Mouse (Mus musculus) intestine, embryonic 16.5 days (tissue): ENCODE measurements around the gene Gadd45gip1. TPM values are rescaled to one million over a fixed set of nuclear protein-coding genes. Genes with fewer than 3 reads are reported as not detected.

Experiments
- ATAC-seq: fragments of 200-750 bp; cut with Nextera tagmentation; 2 replicates; pipeline ENCODE4 v1.8.0; 2017; ENCODE audit warnings: moderate TSS enrichment, moderate library complexity
- H3K27ac ChIP-seq: fragments of 300-500 bp; sonication (generic); 2 replicates; pipeline ENCODE4 v1.5.1; 2014; ENCODE audit warnings: mild to moderate bottlenecking, low read length
- H3K27me3 ChIP-seq: fragments of 300-500 bp; sonication (generic); replicated peaks from 2 replicates; pipeline ENCODE4 v1.6.1; 2014; ENCODE audit warnings: low read length, control low read depth, mixed read lengths; ENCODE audit not compliant: control insufficient read depth, insufficient read depth
- H3K36me3 ChIP-seq: fragments of 300-500 bp; sonication (generic); 2 replicates; pipeline ENCODE4 v1.6.1; 2014; ENCODE audit warnings: low read length, control low read depth; ENCODE audit not compliant: control insufficient read depth, insufficient read depth
- H3K4me1 ChIP-seq: fragments of 300-500 bp; sonication (generic); 2 replicates; pipeline ENCODE4 v1.6.1; 2014; ENCODE audit warnings: low read length, control low read depth, mixed read lengths; ENCODE audit not compliant: control insufficient read depth, insufficient read depth
- H3K4me2 ChIP-seq: fragments of 300-500 bp; sonication (generic); 2 replicates; pipeline ENCODE4 v1.6.1; 2014; ENCODE audit warnings: low read depth, low read length, control low read depth
- H3K4me3 ChIP-seq: fragments of 300-500 bp; sonication (generic); 2 replicates; pipeline ENCODE4 v1.5.1; 2014; ENCODE audit warnings: mild to moderate bottlenecking, low read length
- H3K9ac ChIP-seq: fragments of 300-500 bp; sonication (generic); 2 replicates; pipeline ENCODE4 v1.6.1; 2014; ENCODE audit warnings: low read depth, low read length
- H3K9me3 ChIP-seq: fragments of 300-500 bp; sonication (generic); 2 replicates; pipeline ENCODE4 v1.6.1; 2016; ENCODE audit warnings: low read length, control low read depth; ENCODE audit not compliant: control insufficient read depth
- WGBS: fragments of 180-500 bp; shearing (Covaris S2); extraction: QIAGEN DNeasy Blood & Tissue Kit; methylation state at CpG from one replicate; pipeline ENCODE4 v1.1.7; 2014; 5-methylcytosine and 5-hydroxymethylcytosine counted together
- polyA plus RNA-seq: library from polyadenylated mRNA; unstranded; fragments of >200 nt; fragmentation: Nextera tagmentation; extraction: Ambion mirVana; gene quantifications from 2 replicates; pipeline ENCODE4 v1.2.1, GENCODE M21; 2015

The Gadd45gip1 gene
- polyA plus RNA-seq, 1 experiment from 2014 or later, result 63.4 TPM

- H3K27me3 ChIP-seq, result peaks cover 25% of the 10 kb centered on the region
- 74% methylated on average over 5 of the region's 5 CpGs for WGBS
- no peak overlapping the region for H3K4me2 ChIP-seq
These were observed 21.4 kb upstream of the Gadd45gip1 start for GRCm38 (mm10) chr8:84809941-84810280.

GRCm38 (mm10) chr8:84810896-84811295 lies 20.4 kb upstream of the Gadd45gip1 start:
- H3K4me2 ChIP-seq, result peak overlapping the region; percentile 67
- H3K4me3 ChIP-seq, result peak overlapping the region; percentile 43
- under 1% methylated on average over 32 of the region's 32 CpGs for WGBS
- H3K27ac ChIP-seq, result no peak overlapping the region
- no peaks in the 10 kb centered on the region for H3K36me3 ChIP-seq
- H3K9me3 ChIP-seq, result peaks cover 3% of the 10 kb centered on the region; the same call in 1 of the 2 replicates
- H3K4me1 ChIP-seq, result peaks cover 10% of the 10 kb centered on the region; the same call in 1 of the 2 replicates
- H3K9ac ChIP-seq, result peak overlapping the region; percentile 60
- ATAC-seq, result peak; percentile 72
- peaks cover 24% of the 10 kb centered on the region for H3K27me3 ChIP-seq

More at GRCm38 (mm10) chr8:84809941-84810280, 21.4 kb upstream of the Gadd45gip1 start:
- Histone ChIP-seq H3K4me3 (no peak overlapping the region), H3K9me3 (peaks cover 3% of the 10 kb centered on the region; the same call in 1 of the 2 replicates), H3K4me1 (peaks cover 6% of the 10 kb centered on the region; the same call in 1 of the 2 replicates), H3K27ac (no peak overlapping the region), H3K9ac (no peak overlapping the region), H3K36me3 (no peaks in the 10 kb centered on the region)
- no peak for ATAC-seq

- no peak for ATAC-seq
- WGBS, result 23% methylated on average over 10 of the region's 10 CpGs
- Histone ChIP-seq H3K4me2 (peak overlapping the region; percentile 67), H3K36me3 (no peaks in the 10 kb centered on the region), H3K9me3 (no peaks in the 10 kb centered on the region), H3K4me1 (peaks cover 10% of the 10 kb centered on the region; the same call in 1 of the 2 replicates), H3K9ac (peak overlapping the region; percentile 60), H3K27ac (no peak overlapping the region), H3K4me3 (peak overlapping the region; percentile 43), H3K27me3 (peaks cover 24% of the 10 kb centered on the region)
These were observed 20.0 kb upstream of the Gadd45gip1 start for GRCm38 (mm10) chr8:84811303-84811702.

- Histone ChIP-seq H3K27ac (no peak overlapping the region), H3K27me3 (peaks cover 24% of the 10 kb centered on the region), H3K4me3 (no peak overlapping the region), H3K9ac (no peak overlapping the region), H3K36me3 (no peaks in the 10 kb centered on the region), H3K4me1 (peaks cover 10% of the 10 kb centered on the region; the same call in 1 of the 2 replicates), H3K4me2 (no peak overlapping the region), H3K9me3 (no peaks in the 10 kb centered on the region)
- no peak for ATAC-seq
- 3% methylated on average over 5 of the region's 5 CpGs for WGBS
These were observed 18.3 kb upstream of the Gadd45gip1 start for GRCm38 (mm10) chr8:84813059-84813458.

GRCm38 (mm10) chr8:84813830-84814229 lies 17.5 kb upstream of the Gadd45gip1 start:
- Histone ChIP-seq H3K27ac (no peak overlapping the region), H3K4me1 (peaks cover 10% of the 10 kb centered on the region; the same call in 1 of the 2 replicates), H3K27me3 (peaks cover 19% of the 10 kb centered on the region), H3K36me3 (no peaks in the 10 kb centered on the region), H3K9ac (no peak overlapping the region), H3K4me2 (no peak overlapping the region), H3K9me3 (no peaks in the 10 kb centered on the region), H3K4me3 (no peak overlapping the region)
- ATAC-seq, result no peak
- 84% methylated on average over 3 of the region's 3 CpGs for WGBS

- H3K4me1 ChIP-seq, result peaks cover 10% of the 10 kb centered on the region; the same call in 1 of the 2 replicates
- no peak overlapping the region for H3K27ac ChIP-seq
- no peak overlapping the region for H3K4me2 ChIP-seq
- ATAC-seq, result no peak
- no peak overlapping the region for H3K4me3 ChIP-seq
- no peaks in the 10 kb centered on the region for H3K9me3 ChIP-seq
- 84% methylated on average over 11 of the region's 11 CpGs for WGBS
- peaks cover 15% of the 10 kb centered on the region for H3K27me3 ChIP-seq
- no peaks in the 10 kb centered on the region for H3K36me3 ChIP-seq
- no peak overlapping the region for H3K9ac ChIP-seq
These were observed 17.1 kb upstream of the Gadd45gip1 start for GRCm38 (mm10) chr8:84814240-84814554.

- peak; percentile 2; the same call in 1 of the 2 replicates for ATAC-seq
- Histone ChIP-seq H3K9ac (no peak overlapping the region), H3K27ac (no peak overlapping the region)
These were observed 16.5 kb upstream of the Gadd45gip1 start for GRCm38 (mm10) chr8:84814555-84815441.

GRCm38 (mm10) chr8:84815547-84815946 lies 15.8 kb upstream of the Gadd45gip1 start:
- Histone ChIP-seq H3K36me3 (no peaks in the 10 kb centered on the region), H3K4me3 (no peak overlapping the region), H3K27me3 (peaks cover 14% of the 10 kb centered on the region), H3K9me3 (no peaks in the 10 kb centered on the region), H3K4me2 (no peak overlapping the region), H3K4me1 (peaks cover 10% of the 10 kb centered on the region; the same call in 1 of the 2 replicates), H3K9ac (no peak overlapping the region), H3K27ac (no peak overlapping the region)
- 12% methylated on average over 9 of the region's 9 CpGs for WGBS
- peak; percentile 82 for ATAC-seq

More at GRCm38 (mm10) chr8:84814555-84815441, 16.5 kb upstream of the Gadd45gip1 start:
- H3K36me3 ChIP-seq, result no peaks in the 10 kb centered on the region
- H3K27me3 ChIP-seq, result peaks cover 14% of the 10 kb centered on the region
- WGBS, result 40% methylated on average over 19 of the region's 19 CpGs
- no peak overlapping the region for H3K4me3 ChIP-seq
- no peak overlapping the region for H3K4me2 ChIP-seq
- peaks cover 10% of the 10 kb centered on the region; the same call in 1 of the 2 replicates for H3K4me1 ChIP-seq
- no peaks in the 10 kb centered on the region for H3K9me3 ChIP-seq

GRCm38 (mm10) chr8:84816117-84816516 lies 15.2 kb upstream of the Gadd45gip1 start:
- Histone ChIP-seq H3K36me3 (no peaks in the 10 kb centered on the region), H3K27ac (no peak overlapping the region), H3K4me3 (no peak overlapping the region), H3K4me2 (no peak overlapping the region), H3K9ac (no peak overlapping the region), H3K4me1 (peaks cover 4% of the 10 kb centered on the region; the same call in 1 of the 2 replicates), H3K27me3 (peaks cover 12% of the 10 kb centered on the region), H3K9me3 (no peaks in the 10 kb centered on the region)
- no peak for ATAC-seq
- 78% methylated on average over 17 of the region's 17 CpGs for WGBS
